Mouse (Mus musculus) hindbrain, embryonic 10.5 days (tissue): ENCODE measurements at regions not wholly inside any gene's neighbourhood (a gene's known extent, or its start where the extent isn't known, plus 50 kb on each side); places are given as distances from the start of the nearest gene placed in this dataset.

Experiments used
- DNase-seq: peaks from one replicate; pipeline ENCODE4 v3.0.0-alpha.2; 2017; ENCODE audit warnings: low spot score
- H3K27ac ChIP-seq: fragments of 300-500 bp; sonication (generic); 2 replicates; pipeline ENCODE4 v1.5.1; 2016; ENCODE audit warnings: mild to moderate bottlenecking, moderate library complexity
- H3K27me3 ChIP-seq: fragments of 300-500 bp; sonication (generic); 2 replicates; pipeline ENCODE4 v1.6.1; 2016; ENCODE audit warnings: mild to moderate bottlenecking; ENCODE audit not compliant: poor library complexity, insufficient read depth, severe bottlenecking
- H3K36me3 ChIP-seq: fragments of 300-500 bp; sonication (generic); 2 replicates; pipeline ENCODE4 v1.6.1; 2016; ENCODE audit warnings: mild to moderate bottlenecking, moderate library complexity
- H3K4me1 ChIP-seq: fragments of 300-500 bp; sonication (generic); replicated peaks from 2 replicates; pipeline ENCODE4 v1.6.1; 2016; ENCODE audit warnings: mild to moderate bottlenecking
- H3K4me3 ChIP-seq: fragments of 300-500 bp; sonication (generic); 2 replicates; pipeline ENCODE4 v1.5.1; 2016; ENCODE audit warnings: mild to moderate bottlenecking, moderate library complexity
- H3K9me3 ChIP-seq: fragments of 300-500 bp; sonication (generic); 2 replicates; pipeline ENCODE4 v1.6.1; 2016; ENCODE audit warnings: mild to moderate bottlenecking, moderate library complexity
- WGBS: fragments of 180-500 bp; shearing (Covaris S2); methylation state at CpG from one replicate; pipeline ENCODE4 v1.1.7; 2016; 5-methylcytosine and 5-hydroxymethylcytosine counted together

DNA sequence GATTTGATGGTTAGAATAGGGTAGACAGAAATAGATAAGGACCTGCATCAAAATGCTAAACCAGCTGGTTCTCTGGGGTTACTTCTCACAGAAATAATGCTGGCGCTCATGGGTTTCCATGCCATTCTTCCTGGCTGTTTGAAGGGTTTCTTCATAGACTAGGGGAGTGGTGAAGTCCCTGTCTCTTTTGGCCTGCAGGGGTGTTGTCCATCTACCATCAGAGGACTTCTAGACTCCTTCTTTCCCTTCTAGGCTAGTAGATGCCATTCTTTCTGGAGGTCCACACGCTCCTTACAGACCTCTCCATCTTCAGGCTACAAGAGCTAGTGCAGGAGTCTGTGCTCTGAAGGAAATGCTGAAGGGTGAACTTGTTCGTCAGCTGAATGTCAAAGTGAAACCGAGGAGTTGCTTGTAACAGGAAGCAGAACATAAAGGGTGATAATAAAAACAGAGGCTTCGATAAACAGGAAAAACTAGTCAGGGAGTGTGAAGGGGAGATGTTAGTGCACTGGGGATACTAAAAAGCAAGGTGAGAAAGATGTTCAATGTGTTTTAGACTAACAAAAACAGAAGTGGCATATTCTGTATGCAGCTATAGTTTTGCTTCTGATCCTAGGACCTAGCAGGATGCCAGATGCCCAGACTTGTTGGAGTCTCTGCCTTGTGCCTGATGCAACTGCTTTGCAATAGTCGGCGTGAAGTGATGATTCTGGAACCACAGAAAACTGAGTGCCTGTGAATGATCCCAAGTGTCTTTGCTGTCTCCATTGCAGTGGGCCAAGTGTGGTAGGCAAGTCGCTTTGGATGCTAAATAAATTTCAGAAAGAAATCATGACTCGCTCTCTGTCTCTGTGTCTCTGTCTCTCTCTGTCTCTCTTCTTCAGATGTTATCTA, 335.1 kb downstream of the Rnd3 start:
- WGBS, result 86% methylated on average over 9 of the region's 9 CpGs

DNA sequence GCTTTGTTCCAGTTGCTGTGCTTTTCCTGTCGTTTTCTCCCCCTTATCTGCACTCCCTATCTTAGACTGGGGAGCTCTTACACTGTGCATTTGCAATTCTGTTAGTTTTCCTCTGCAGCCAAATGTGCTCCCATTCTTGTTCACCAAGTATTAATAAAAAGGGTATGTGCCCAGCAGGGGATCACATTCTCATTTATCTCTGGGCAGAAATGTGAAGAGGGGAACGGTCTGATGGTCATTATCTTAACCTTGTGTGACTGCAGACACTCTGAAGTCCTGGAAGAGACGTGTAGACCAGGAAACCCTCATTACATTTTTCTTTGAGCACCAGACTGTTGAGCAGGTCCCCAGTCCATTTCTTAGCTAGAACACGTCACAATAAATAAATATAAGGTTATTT, 336.6 kb downstream of the Rnd3 start:
- WGBS, result 34% methylated on average over 4 of the region's 4 CpGs
- Histone ChIP-seq H3K27ac (peak overlapping the region; percentile 87), H3K27me3 (0 out of 2 replicates have a peak, but pooled peaks cover 3% of the 10 kb centered on the region), H3K9me3 (no peaks in the 10 kb centered on the region), H3K4me3 (no peak overlapping the region), H3K4me1 (peaks cover 41% of the 10 kb centered on the region), H3K36me3 (no peaks in the 10 kb centered on the region)
- no peak for DNase-seq

More for the DNA sequence above, 335.1 kb downstream of the Rnd3 start:
- H3K9me3 ChIP-seq, result no peaks in the 10 kb centered on the region
- H3K27me3 ChIP-seq, result 0 out of 2 replicates have a peak, but pooled peaks cover 3% of the 10 kb centered on the region
- H3K4me3 ChIP-seq, result no peak overlapping the region
- no peak for DNase-seq
- no peaks in the 10 kb centered on the region for H3K36me3 ChIP-seq
- H3K27ac ChIP-seq, result no peak overlapping the region
- peaks cover 41% of the 10 kb centered on the region for H3K4me1 ChIP-seq

DNA sequence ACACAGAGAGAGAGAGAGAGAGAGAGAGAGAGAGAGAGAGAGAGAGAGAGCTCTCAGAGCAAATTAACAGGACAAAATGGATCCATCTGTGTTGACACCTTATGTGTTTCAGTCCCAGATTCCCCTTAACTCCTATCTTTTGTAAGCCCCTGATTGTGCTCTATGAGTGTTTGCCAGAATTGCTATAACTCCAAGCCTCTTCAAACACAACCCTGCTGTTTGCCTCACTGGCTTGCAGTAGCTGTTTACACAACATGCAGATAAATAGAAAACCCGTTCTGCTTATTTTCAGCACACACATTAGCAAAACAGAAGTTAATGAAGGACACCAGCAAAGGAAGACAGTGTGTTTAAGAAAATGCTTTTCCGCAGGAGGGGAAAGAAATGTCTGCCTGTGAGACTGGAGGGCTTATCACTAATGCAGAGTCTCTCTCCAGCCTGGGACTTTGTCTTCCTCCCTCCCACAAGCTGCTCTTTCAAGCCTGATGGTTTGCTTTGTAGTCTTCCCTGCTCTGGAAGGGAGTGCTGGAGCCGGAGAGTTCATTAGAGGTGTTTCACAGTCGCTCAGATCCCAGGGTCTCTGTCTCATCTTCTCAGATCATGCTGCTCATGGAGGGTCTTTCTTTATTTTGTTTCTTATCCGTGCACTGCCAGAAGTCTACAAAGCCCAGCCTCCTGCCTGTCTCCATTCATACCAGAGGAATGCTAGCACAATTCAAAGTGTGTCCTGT, 338.4 kb downstream of the Rnd3 start:
- Histone ChIP-seq H3K27me3 (0 out of 2 replicates have a peak, but pooled peaks cover 3% of the 10 kb centered on the region), H3K4me1 (peaks cover 36% of the 10 kb centered on the region), H3K4me3 (no peak overlapping the region; the same call in 1 of the 2 replicates), H3K36me3 (no peaks in the 10 kb centered on the region), H3K27ac (peak overlapping the region; percentile 87), H3K9me3 (no peaks in the 10 kb centered on the region)
- WGBS, result 10% methylated on average over 5 of the region's 5 CpGs
- DNase-seq, result peak; percentile 45

DNA sequence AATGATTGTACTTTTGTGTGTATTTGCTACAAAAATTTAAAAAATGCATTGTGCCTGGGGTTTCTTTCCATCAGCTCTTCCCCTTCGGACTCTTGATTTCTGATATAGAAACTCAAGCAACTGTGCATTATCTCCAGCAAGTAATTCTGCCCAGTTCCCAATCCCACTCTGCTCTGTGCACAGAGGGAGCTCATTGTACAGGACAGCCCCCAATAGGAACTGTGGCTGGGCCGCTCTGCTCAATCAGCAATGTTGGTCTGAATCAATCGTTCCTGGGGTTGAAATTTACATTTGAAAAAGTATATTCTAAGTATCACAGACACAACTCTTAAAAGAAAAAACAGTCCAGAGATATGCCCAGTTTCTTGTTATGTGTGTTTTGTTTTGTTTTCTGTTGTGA, 339.1 kb downstream of the Rnd3 start:
- no peak for DNase-seq
- WGBS, result 30% methylated on average over 3 of the region's 3 CpGs
- Histone ChIP-seq H3K9me3 (no peaks in the 10 kb centered on the region), H3K4me1 (peaks cover 36% of the 10 kb centered on the region), H3K4me3 (no peak overlapping the region), H3K36me3 (no peaks in the 10 kb centered on the region), H3K27me3 (0 out of 2 replicates have a peak, but pooled peaks cover 3% of the 10 kb centered on the region), H3K27ac (peak overlapping the region; percentile 87)

DNA sequence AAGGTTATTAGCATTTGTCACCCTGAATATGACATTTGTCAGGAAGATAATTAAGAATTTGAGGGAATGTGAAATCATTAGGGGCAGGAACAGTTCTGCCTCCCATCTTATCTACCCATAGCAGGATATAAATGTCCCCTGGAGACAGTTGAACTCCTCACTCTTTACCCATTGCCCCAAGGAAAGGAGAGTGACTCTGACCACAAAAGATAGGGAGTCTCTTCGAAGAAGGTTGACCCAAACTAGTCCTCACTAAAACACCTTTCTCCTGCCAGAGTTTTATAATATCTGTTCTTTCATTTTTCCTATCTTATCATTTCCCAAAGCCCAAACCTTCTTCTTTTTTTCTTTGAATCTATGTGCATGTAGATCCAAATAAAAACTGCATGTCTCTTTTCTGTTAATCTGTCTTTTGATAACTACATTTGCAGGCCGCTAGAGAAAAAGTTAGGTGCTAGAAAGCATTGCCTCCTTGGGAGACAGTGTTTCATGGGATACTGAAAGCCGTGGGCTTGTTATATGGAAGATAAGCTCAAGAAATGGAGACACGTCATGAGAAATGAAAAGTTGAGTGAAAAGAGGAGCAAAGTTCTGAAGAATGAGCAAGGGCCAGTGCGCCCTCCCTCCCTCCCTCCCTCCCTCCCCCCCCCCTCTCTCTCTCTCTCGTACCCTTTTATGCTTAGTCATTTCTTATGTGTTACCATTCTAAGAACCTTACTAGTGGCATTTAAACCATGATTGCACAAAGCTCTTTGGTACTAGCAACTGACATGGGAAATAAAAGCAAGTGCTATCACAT, 341.6 kb downstream of the Rnd3 start:
- WGBS, result 90% methylated on average over 6 of the region's 6 CpGs
- H3K4me1 ChIP-seq, result peaks cover 39% of the 10 kb centered on the region

DNA sequence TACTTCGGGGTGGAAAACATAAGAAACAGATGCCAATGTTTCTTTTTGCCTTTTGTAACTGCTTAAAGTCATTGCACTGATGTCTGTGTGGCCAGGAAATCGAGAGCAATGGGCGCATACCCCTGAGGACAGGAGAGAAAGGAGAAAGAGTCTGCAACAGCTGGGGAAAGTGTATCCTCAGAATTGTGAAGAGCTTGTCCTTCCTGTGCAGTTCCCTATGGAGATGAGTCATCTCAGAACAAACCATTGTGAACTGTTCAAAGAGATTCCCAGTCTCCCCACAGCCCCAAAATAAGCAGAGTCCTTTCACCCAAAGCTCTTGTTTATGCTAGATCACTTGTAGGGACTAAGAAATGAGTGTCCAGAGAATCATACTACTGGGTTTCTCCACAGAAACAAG, 343.3 kb downstream of the Rnd3 start:
- H3K27ac ChIP-seq, result no peak overlapping the region
- no peaks in the 10 kb centered on the region for H3K9me3 ChIP-seq
- H3K4me1 ChIP-seq, result peaks cover 21% of the 10 kb centered on the region
- DNase-seq, result no peak
- no peaks in the 10 kb centered on the region for H3K36me3 ChIP-seq
- H3K27me3 ChIP-seq, result no peaks in the 10 kb centered on the region
- 87% methylated on average over 3 of the region's 3 CpGs for WGBS
- H3K4me3 ChIP-seq, result no peak overlapping the region

More for the DNA sequence above, 341.6 kb downstream of the Rnd3 start:
- Histone ChIP-seq H3K36me3 (no peaks in the 10 kb centered on the region), H3K27ac (no peak overlapping the region), H3K9me3 (no peaks in the 10 kb centered on the region), H3K27me3 (no peaks in the 10 kb centered on the region), H3K4me3 (no peak overlapping the region)
- DNase-seq, result no peak

DNA sequence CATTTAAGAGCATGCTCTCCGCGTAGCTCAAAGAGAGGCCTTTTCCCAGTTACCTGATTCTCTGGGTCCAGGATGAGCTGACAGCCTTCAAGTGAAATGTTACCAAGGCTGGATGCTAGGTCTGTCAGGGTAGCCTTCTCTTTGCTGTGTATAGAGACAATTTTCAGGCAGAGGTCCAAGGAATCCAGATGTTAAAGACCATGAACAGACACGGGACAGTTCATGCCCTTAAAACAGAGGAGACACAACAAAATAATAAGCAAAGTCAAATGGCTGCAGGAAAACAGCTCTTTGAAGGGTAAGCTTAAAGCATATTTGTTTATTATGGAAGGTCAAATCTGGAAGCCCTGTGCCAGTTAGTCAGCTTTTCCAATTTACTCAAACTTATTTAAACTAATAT, 352.8 kb downstream of the Rnd3 start:
- 78% methylated on average over 3 of the region's 3 CpGs for WGBS
- Histone ChIP-seq H3K9me3 (0 out of 2 replicates have a peak, but pooled peaks cover 9% of the 10 kb centered on the region), H3K4me3 (no peak overlapping the region), H3K27me3 (no peaks in the 10 kb centered on the region), H3K27ac (no peak overlapping the region), H3K36me3 (no peaks in the 10 kb centered on the region), H3K4me1 (no peaks in the 10 kb centered on the region)
- DNase-seq, result no peak

DNA sequence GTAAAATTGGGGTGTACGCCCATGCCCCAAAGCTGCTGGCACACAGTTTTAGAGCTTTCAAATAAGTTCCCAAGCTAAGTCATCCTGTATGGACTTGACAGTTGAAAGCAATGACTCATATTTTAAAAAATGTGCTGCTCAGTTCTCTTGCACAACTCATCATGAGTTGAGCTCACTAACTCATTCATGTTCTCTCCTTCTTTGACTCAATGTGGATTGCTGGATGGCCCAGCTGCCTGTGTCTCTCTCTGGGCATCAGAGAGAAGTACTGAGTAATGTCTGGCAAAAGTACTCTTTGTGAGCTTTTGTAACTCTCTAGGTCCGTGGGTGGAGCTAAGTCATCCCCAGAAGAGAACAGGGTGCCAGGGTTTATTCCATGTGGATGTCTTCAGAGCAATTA, 355.3 kb downstream of the Rnd3 start:
- 87% methylated on average over 2 of the region's 2 CpGs for WGBS
- H3K4me3 ChIP-seq, result no peak overlapping the region
- H3K27me3 ChIP-seq, result no peaks in the 10 kb centered on the region
- no peak overlapping the region for H3K27ac ChIP-seq
- H3K36me3 ChIP-seq, result no peaks in the 10 kb centered on the region
- no peaks in the 10 kb centered on the region for H3K4me1 ChIP-seq
- H3K9me3 ChIP-seq, result 0 out of 2 replicates have a peak, but pooled peaks cover 9% of the 10 kb centered on the region
- no peak for DNase-seq

DNA sequence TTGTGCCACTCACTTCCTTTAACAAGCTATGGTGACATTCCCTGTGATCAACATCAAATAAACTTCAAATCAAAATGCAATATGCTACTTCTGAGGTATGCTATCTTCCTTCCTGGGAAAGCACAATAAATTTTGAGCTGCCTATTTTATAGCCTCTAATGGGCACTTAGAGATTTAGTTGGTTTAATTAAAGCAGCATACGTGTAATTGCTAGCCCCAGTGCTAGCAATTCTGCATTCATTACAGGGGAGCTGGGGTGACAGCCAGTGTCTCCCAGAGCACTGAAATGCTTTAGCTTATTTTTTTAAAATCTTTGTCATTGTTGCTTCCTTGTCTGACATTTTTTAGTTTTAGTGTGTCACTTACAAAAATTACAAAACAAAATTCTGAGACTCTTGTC, 355.8 kb downstream of the Rnd3 start:
- DNase-seq, result no peak
- H3K9me3 ChIP-seq, result 0 out of 2 replicates have a peak, but pooled peaks cover 9% of the 10 kb centered on the region
- no peak overlapping the region for H3K27ac ChIP-seq
- no peaks in the 10 kb centered on the region for H3K36me3 ChIP-seq
- H3K4me1 ChIP-seq, result no peaks in the 10 kb centered on the region
- H3K4me3 ChIP-seq, result no peak overlapping the region
- no peaks in the 10 kb centered on the region for H3K27me3 ChIP-seq
- 85% methylated on average over 1 of the region's 1 CpGs for WGBS

DNA sequence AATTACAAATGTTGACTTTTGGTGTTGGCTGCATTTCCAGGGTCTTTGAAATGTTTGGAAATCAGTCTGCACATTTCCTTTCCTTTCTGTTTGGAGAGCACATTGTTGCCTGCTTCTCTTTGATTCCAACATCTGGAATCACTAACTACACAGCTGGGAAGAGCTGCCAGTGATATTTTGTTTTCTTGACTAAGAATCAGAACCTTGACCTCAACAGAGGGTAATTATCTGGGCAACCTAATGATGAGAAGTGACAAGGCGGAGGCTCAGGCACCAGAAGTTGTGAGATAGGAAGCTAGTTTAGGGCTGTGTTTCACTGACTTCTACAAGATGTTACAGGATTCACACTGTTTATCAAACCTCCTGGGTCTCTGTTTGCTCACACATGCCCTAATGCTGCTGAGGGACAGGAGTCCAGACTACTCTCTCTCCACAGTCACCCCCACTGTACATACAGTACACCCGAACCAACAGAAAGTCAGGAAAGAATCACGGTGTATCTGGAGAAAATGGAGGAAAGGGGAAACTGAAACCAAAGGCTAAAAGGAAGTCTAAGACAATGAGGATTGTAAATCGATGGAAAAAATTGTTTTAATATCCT, 359.8 kb downstream of the Rnd3 start:
- WGBS, result 65% methylated on average over 4 of the region's 4 CpGs
- DNase-seq, result peak; percentile 28
- H3K27ac ChIP-seq, result no peak overlapping the region
- H3K36me3 ChIP-seq, result no peaks in the 10 kb centered on the region
- no peaks in the 10 kb centered on the region for H3K27me3 ChIP-seq
- H3K4me1 ChIP-seq, result no peaks in the 10 kb centered on the region
- no peak overlapping the region for H3K4me3 ChIP-seq
- H3K9me3 ChIP-seq, result 0 out of 2 replicates have a peak, but pooled peaks cover 12% of the 10 kb centered on the region

DNA sequence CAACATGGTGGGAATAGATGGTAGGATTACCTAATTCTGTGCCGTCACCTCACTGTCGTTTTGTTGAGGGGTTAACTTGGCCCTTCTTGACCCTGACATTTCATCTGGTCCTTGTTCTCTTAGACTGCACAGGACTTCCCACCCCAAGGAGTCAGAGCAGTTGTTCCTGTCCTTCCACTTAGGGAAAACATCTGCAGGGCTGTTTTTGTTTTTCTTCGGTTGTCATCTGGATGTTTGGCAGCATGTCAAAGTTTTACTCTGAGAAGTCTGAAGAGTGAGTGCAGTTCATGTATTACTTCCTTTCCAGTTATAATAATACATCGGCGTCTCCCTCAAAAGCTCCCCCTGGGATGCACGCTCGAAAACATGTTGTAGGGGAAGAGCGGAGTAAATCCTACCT, 376.8 kb downstream of the Rnd3 start:
- WGBS, result 79% methylated on average over 8 of the region's 8 CpGs
- H3K27me3 ChIP-seq, result no peaks in the 10 kb centered on the region
- no peaks in the 10 kb centered on the region for H3K4me1 ChIP-seq
- H3K9me3 ChIP-seq, result no peaks in the 10 kb centered on the region
- H3K4me3 ChIP-seq, result no peak overlapping the region
- no peaks in the 10 kb centered on the region for H3K36me3 ChIP-seq
- H3K27ac ChIP-seq, result no peak overlapping the region
- DNase-seq, result no peak

DNA sequence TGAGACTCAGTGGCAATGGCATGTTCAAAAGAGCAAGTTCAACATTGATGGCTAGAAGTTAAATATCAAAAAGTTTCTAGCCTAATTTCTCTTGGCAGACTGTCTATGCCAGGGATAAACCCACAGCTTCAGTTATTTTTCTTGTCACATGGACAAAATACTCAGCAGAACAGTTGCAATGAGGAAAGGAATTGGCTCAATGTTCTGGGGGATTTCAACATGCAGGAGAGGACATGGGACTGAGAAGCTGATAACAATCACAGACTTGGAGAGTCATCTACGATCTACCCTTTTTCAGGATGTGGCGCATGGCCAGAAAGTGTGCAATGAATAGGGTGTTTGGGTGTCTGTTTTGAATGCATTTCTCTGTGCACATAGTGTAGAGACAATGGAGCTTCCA, 389.9 kb downstream of the Rnd3 start:
- no peaks in the 10 kb centered on the region for H3K27me3 ChIP-seq

More for the DNA sequence above, 389.9 kb downstream of the Rnd3 start:
- H3K36me3 ChIP-seq, result no peaks in the 10 kb centered on the region
- no peak for DNase-seq
- H3K9me3 ChIP-seq, result no peaks in the 10 kb centered on the region
- peak overlapping the region; percentile 70 for H3K27ac ChIP-seq
- H3K4me3 ChIP-seq, result no peak overlapping the region
- peaks cover 38% of the 10 kb centered on the region for H3K4me1 ChIP-seq
- 99% methylated on average over 2 of the region's 2 CpGs for WGBS
